Comparison of ENCODE assay signal across 11 mouse cellular contexts in genomic region chr7:49266422-49266821, GRCm38 (mm10).
DNase-seq lines count a peak whose midpoint lies in the region; ATAC-seq and TF ChIP-seq lines count a peak whose summit lies in the region.
"Had no signal": no experiment of that assay in that cellular context is flagged by ENCODE, and none has a peak within 500 bp of the region (broad histone marks: within the 10 kb centered on the region; RNA-seq: fewer than 3 reads in every experiment).

No protein-coding gene starts in this region.

- no peak for ATAC-seq in cerebellum, adult (ENCODE audit: insufficient number of reproducible peaks, low FRiP score, low TSS enrichment)
- ATAC-seq: midbrain, embryonic 16.5 days had no signal

- no peak overlapping the region for H3K4me3 ChIP-seq in lung, adult 2 months (replicated peaks; ENCODE audit: extremely low read depth, low read depth, low read length)
- H3K4me3 ChIP-seq: embryonic facial prominence, embryonic 12.5 days had no signal

- H3K4me1 ChIP-seq in lung, adult 2 months (ENCODE audit: control insufficient read depth, insufficient read depth, low read length), result no peaks in the 10 kb centered on the region

- TF ChIP-seq CTCF in lung, adult 2 months (IDR thresholded peaks at IDR 0.05; ENCODE audit: insufficient read depth, low read length), result no peak

- TF ChIP-seq POLR2A in lung, adult 2 months (IDR thresholded peaks at IDR 0.05; ENCODE audit: borderline replicate concordance, extremely low read depth, low read depth, low read length), result no peak

- DNase-seq in cerebellum, adult 11 months, result peak; percentile 66
- DNase-seq in lung, adult 18-20 months, result peak; percentile 20 to 26
- no peak for DNase-seq in lung, adult 2 months
- peak; percentile 56 for DNase-seq in gastrocnemius, postnatal 25 days
- peak; percentile 71 for DNase-seq in lung, postnatal 14 days
- no peak for DNase-seq in B cell, adult 2 months
- DNase-seq in thymus, adult 18-20 months, result no peak
- DNase-seq: right cerebral cortex, postnatal 25 days had no signal

- WGBS in lung, adult 2 months, result 42% methylated on average over 6 of the region's 6 CpGs

Comparison
In these comparisons a context has a peak if more than half of its experiments do, and no peak if none do; other contexts are left out.
1. DNase-seq: peak in cerebellum, adult 11 months (single experiment), lung, adult 18-20 months (2 of 2), gastrocnemius, postnatal 25 days (single experiment) and lung, postnatal 14 days (single experiment); none in lung, adult 2 months (single experiment), B cell, adult 2 months (0 of 2) and thymus, adult 18-20 months (0 of 2).